Mouse (Mus musculus) limb, embryonic 11.5 days (tissue): ENCODE measurements around the gene Mical3. TPM values are rescaled to one million over a fixed set of nuclear protein-coding genes. Genes with fewer than 3 reads are reported as not detected.

Source experiments
- ATAC-seq: fragments of 200-750 bp; cut with Nextera tagmentation; 2 replicates; pipeline ENCODE4 v1.8.0; 2017; ENCODE audit warnings: low read depth; ENCODE audit not compliant: insufficient number of reproducible peaks, low FRiP score, low TSS enrichment
- DNase-seq: peaks from one replicate; pipeline ENCODE4 v3.0.0-alpha.2; 2015; ENCODE audit warnings: low spot score
- H3K27ac ChIP-seq: fragments of 300-500 bp; sonication (generic); replicated peaks from 2 replicates; pipeline ENCODE4 v1.5.1; 2014; ENCODE audit warnings: low read depth, mild to moderate bottlenecking, low read length
- H3K27me3 ChIP-seq: fragments of 300-500 bp; sonication (generic); 2 replicates; pipeline ENCODE4 v1.6.1; 2014; ENCODE audit warnings: mild to moderate bottlenecking, low read length, mixed read lengths; ENCODE audit not compliant: control insufficient read depth, insufficient read depth
- H3K36me3 ChIP-seq: fragments of 300-500 bp; sonication (generic); 2 replicates; pipeline ENCODE4 v1.6.1; 2014; ENCODE audit warnings: mild to moderate bottlenecking, low read length, moderate library complexity, mixed read lengths; ENCODE audit not compliant: control insufficient read depth, insufficient read depth
- H3K4me1 ChIP-seq: fragments of 300-500 bp; sonication (generic); 2 replicates; pipeline ENCODE4 v1.6.1; 2014; ENCODE audit warnings: low read length, mixed read lengths; ENCODE audit not compliant: control insufficient read depth, insufficient read depth
- H3K4me2 ChIP-seq: fragments of 300-500 bp; sonication (generic); 2 replicates; pipeline ENCODE4 v1.6.1; 2014; ENCODE audit warnings: low read depth, mild to moderate bottlenecking, moderate library complexity; ENCODE audit not compliant: severe bottlenecking
- H3K4me3 ChIP-seq: fragments of 300-500 bp; sonication (generic); 2 replicates; pipeline ENCODE4 v1.5.1; 2014; ENCODE audit warnings: low read depth, low read length
- H3K9ac ChIP-seq: fragments of 300-500 bp; sonication (generic); 2 replicates; pipeline ENCODE4 v1.6.1; 2014; ENCODE audit warnings: mild to moderate bottlenecking, low read length
- H3K9me3 ChIP-seq: fragments of 300-500 bp; sonication (generic); 2 replicates; pipeline ENCODE4 v1.6.1; 2016; ENCODE audit warnings: low read length; ENCODE audit not compliant: control insufficient read depth
- WGBS: fragments of 180-500 bp; shearing (Covaris S2); extraction: QIAGEN DNeasy Blood & Tissue Kit; methylation state at CpG from one replicate; pipeline ENCODE4 v1.1.7; 2014; 5-methylcytosine and 5-hydroxymethylcytosine counted together
- polyA plus RNA-seq: library from polyadenylated mRNA; unstranded; fragments of >200 nt; fragmentation: Nextera tagmentation; extraction: Ambion mirVana; gene quantifications from 2 replicates; pipeline ENCODE4 v1.2.1, GENCODE M21; 2014

Gene Mical3
- polyA plus RNA-seq, 1 experiment from 2014 or later: 12.2 TPM

DNA sequence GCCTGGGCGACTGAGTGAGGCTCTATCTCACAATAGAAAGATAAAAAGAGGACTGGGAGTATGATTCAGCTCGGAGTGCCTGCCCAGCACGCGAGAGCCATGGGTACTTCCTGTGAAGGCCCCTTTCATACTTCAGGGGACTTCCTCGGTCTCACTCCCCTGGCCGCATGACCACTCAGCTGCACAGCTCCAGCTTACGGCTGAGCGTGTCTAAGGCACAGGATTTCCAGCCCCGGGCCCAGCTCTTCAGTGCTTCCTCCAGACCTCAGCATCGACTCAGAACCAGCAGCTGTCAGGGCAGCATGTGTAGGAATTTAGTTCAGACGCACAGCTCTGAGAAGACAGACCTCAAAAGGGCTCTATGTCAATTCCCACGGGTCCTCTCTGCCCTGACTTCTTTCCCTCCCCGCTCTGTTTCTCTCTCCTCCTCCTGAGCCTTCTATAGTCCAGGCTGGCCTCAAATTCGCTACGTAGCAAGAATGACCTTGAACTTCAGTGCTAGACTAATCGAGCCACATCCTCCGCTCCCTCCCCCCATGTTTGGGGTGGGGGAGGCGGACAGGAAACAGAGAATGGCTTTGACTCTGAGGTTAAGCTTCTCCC, 152.7 kb downstream of the Mical3 start:
- H3K27ac ChIP-seq: no peak overlapping the region
- 0 out of 2 replicates have a peak, but pooled peaks have one; percentile 19 for ATAC-seq
- H3K4me2 ChIP-seq: no peak overlapping the region
- DNase-seq: peak; percentile 34
- WGBS: 63% methylated on average over 18 of the region's 18 CpGs
- no peaks in the 10 kb centered on the region for H3K9me3 ChIP-seq
- H3K27me3 ChIP-seq: no peaks in the 10 kb centered on the region
- no peak overlapping the region for H3K9ac ChIP-seq
- peaks cover 3% of the 10 kb centered on the region; the same call in 1 of the 2 replicates for H3K36me3 ChIP-seq
- H3K4me1 ChIP-seq: peaks cover 10% of the 10 kb centered on the region
- H3K4me3 ChIP-seq: no peak overlapping the region

DNA sequence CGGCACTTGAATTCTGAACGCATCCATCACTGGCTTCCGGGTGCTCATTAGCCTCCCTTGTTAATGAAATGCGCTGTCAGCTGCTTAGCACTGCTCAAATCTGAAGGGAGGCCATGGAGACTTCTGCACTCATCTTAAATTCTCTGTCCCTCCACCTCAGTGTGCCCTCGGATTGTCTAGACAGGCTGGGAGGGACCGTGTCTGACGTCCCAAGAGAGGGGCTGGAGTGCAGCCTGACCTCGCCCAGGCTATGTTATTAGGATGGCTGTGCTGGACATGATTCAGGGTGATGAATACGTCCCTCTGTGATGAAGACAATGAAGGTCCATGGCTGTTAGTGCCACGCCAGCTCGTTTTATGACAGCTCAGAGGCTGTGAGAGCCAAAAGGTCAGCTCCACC, 153.8 kb downstream of the Mical3 start:
- H3K9ac ChIP-seq: no peak overlapping the region
- H3K27ac ChIP-seq: no peak overlapping the region
- H3K9me3 ChIP-seq: no peaks in the 10 kb centered on the region
- H3K4me2 ChIP-seq: no peak overlapping the region
- 56% methylated on average over 11 of the region's 11 CpGs for WGBS
- H3K4me3 ChIP-seq: no peak overlapping the region
- ATAC-seq: no peak
- peaks cover 3% of the 10 kb centered on the region; the same call in 1 of the 2 replicates for H3K36me3 ChIP-seq
- H3K27me3 ChIP-seq: no peaks in the 10 kb centered on the region
- no peak for DNase-seq
- H3K4me1 ChIP-seq: peaks cover 10% of the 10 kb centered on the region

DNA sequence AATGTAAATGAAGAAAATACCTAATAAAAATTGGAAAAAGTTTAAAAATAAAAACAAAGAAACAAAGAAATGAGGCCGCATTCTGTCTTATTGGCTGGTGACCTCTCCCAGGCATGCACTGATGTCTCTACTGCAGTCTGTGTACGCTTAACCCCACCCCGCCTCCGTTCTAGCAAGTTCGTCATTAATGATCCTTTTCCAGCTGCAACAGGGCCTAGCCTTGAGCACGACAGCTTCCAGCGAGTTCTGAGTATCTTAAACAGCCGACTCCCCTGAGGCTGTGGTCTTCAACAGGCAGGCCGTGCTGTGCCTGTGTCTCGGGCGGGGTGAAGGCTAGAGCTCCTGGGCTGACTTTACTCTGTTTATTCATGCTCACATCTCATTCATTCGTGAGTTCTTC, 154.7 kb downstream of the Mical3 start:
- no peak for ATAC-seq
- H3K36me3 ChIP-seq: peaks cover 3% of the 10 kb centered on the region; the same call in 1 of the 2 replicates
- 70% methylated on average over 12 of the region's 12 CpGs for WGBS
- no peaks in the 10 kb centered on the region for H3K9me3 ChIP-seq
- H3K4me2 ChIP-seq: no peak overlapping the region
- DNase-seq: no peak
- peaks cover 10% of the 10 kb centered on the region for H3K4me1 ChIP-seq
- H3K27ac ChIP-seq: no peak overlapping the region
- no peak overlapping the region for H3K9ac ChIP-seq
- no peak overlapping the region for H3K4me3 ChIP-seq
- H3K27me3 ChIP-seq: no peaks in the 10 kb centered on the region

- no peak overlapping the region for H3K4me2 ChIP-seq
- no peak overlapping the region for H3K27ac ChIP-seq
- ATAC-seq: peak; percentile 57; the same call in 1 of the 2 replicates
- no peaks in the 10 kb centered on the region for H3K4me1 ChIP-seq
- no peaks in the 10 kb centered on the region for H3K27me3 ChIP-seq
- 66% methylated on average over 14 of the region's 14 CpGs for WGBS
- DNase-seq: peak; percentile 92
- H3K4me3 ChIP-seq: no peak overlapping the region
- no peaks in the 10 kb centered on the region; the same call in 1 of the 2 replicates for H3K36me3 ChIP-seq
- no peak overlapping the region for H3K9ac ChIP-seq
- no peaks in the 10 kb centered on the region for H3K9me3 ChIP-seq
Observed at GRCm38 (mm10) chr6:120971797-120972590, 158.8 kb downstream of the Mical3 start.

- no peaks in the 10 kb centered on the region; the same call in 1 of the 2 replicates for H3K36me3 ChIP-seq
- DNase-seq: no peak
Observed at GRCm38 (mm10) chr6:120970939-120971796, 159.6 kb downstream of the Mical3 start.

GRCm38 (mm10) chr6:120965814-120966213, 165.0 kb downstream of the Mical3 start:
- ATAC-seq (peak; percentile 86; the same call in 1 of the 2 replicates), DNase-seq (peak; percentile 67)
- H3K9ac ChIP-seq: no peak overlapping the region
- no peaks in the 10 kb centered on the region for H3K9me3 ChIP-seq
- WGBS: 19% methylated on average over 13 of the region's 13 CpGs
- no peak overlapping the region for H3K27ac ChIP-seq
- no peaks in the 10 kb centered on the region; the same call in 1 of the 2 replicates for H3K36me3 ChIP-seq
- no peak overlapping the region for H3K4me2 ChIP-seq
- H3K4me3 ChIP-seq: no peak overlapping the region
- no peaks in the 10 kb centered on the region for H3K27me3 ChIP-seq
- H3K4me1 ChIP-seq: peaks cover 5% of the 10 kb centered on the region

More at GRCm38 (mm10) chr6:120970939-120971796, 159.6 kb downstream of the Mical3 start:
- Histone ChIP-seq H3K4me2 (no peak overlapping the region), H3K27ac (no peak overlapping the region), H3K4me3 (no peak overlapping the region), H3K9ac (no peak overlapping the region), H3K4me1 (no peaks in the 10 kb centered on the region), H3K27me3 (no peaks in the 10 kb centered on the region), H3K9me3 (no peaks in the 10 kb centered on the region)
- no peak for ATAC-seq
- 67% methylated on average over 8 of the region's 8 CpGs for WGBS

DNA sequence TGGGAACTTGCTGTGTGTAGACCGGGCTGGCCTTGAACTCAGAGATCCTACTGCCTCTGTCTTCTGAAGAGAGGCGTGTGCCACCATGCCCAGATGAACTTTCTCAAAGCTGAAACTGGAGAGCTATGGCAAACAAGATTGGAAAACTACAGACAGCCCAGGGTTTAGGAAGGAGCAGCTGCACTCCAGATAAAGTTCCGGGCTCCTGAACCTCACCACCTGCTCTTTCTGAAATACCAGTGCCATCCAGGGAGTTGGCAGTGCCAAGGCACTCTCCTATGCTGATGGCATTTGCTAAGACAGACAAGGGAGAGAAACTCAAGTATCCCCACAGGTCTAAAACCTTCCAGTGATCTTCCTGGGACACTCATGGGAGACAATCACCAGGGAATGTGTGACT, 166.6 kb downstream of the Mical3 start:
- Histone ChIP-seq H3K36me3 (no peaks in the 10 kb centered on the region), H3K27me3 (no peaks in the 10 kb centered on the region), H3K9me3 (no peaks in the 10 kb centered on the region), H3K27ac (no peak overlapping the region), H3K4me3 (no peak overlapping the region), H3K4me1 (peaks cover 5% of the 10 kb centered on the region), H3K4me2 (no peak overlapping the region), H3K9ac (no peak overlapping the region)
- 96% methylated on average over 3 of the region's 3 CpGs for WGBS
- DNase-seq: no peak
- ATAC-seq: no peak
